Mouse (Mus musculus) retina, adult 2 months (tissue): Measurements from ENCODE around the gene Gm4301.
"Not testable (repeated sequence)": the region's sequence is repeated elsewhere in the genome, so short reads cannot be mapped to it uniquely, and the experiment has no call there.

Experiments
- DNase-seq: peaks from one replicate; pipeline ENCODE4 v3.0.0-alpha.2; 2012; ENCODE audit warnings: low read depth, low spot score

Gene Gm4301

DNA sequence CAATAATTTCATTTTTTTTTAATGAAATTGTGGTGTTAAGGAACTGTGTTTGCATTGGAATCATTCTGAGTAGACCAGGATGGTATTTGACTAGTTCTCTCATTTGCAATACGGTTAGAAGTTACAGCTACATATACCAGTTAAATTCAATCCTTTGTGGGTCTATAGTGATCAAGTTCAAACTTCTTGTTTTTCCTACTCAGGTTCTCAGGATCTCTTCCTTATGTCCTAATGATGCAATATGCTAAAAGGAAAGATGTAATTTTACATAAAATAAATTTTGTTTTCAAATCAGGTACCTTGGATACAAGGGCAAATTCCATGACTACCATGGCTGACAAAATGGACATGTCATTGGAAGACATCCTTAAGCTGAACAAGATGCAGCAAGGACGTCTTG lies at the start of gene Gm4301:
Gene Gm4301 (plus strand): TSS at position 301 of the 400 bp plus-strand sequence.
- DNase-seq = not testable (repeated sequence)

- no peak for DNase-seq
Observed at GRCm38 (mm10) chr10:100296105-100296504, 39.4 kb upstream of the Gm4301 start.

GRCm38 (mm10) chr10:100300106-100300505 lies 35.4 kb upstream of the Gm4301 start:
- not testable (repeated sequence) for DNase-seq

DNA sequence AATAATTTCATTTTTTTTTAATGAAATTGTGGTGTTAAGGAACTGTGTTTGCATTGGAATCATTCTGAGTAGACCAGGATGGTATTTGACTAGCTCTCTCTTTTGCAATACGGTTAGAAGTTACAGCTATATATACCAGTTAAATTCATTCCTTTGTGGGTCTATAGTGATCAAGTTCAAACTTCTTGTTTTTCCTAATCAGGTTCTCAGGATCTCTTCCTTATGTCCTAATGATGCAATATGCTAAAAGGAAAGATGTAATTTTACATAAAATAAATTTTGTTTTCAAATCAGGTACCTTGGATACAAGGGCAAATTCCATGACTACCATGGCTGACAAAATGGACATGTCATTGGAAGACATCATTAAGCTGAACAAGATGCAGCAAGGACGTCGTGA lies 5.1 kb downstream of the Gm4301 start, which contains the start of gene Gm4302:
Gene Gm4302 (plus strand): TSS at position 301 of the 400 bp plus-strand sequence.
- DNase-seq = not testable (repeated sequence)

GRCm38 (mm10) chr10:100345672-100346071 lies 10.2 kb downstream of the Gm4301 start, which contains the start of gene Gm4303:
TSS of gene Gm4303 (plus strand) at chr10:100345972.
- not testable (repeated sequence) for DNase-seq

DNA sequence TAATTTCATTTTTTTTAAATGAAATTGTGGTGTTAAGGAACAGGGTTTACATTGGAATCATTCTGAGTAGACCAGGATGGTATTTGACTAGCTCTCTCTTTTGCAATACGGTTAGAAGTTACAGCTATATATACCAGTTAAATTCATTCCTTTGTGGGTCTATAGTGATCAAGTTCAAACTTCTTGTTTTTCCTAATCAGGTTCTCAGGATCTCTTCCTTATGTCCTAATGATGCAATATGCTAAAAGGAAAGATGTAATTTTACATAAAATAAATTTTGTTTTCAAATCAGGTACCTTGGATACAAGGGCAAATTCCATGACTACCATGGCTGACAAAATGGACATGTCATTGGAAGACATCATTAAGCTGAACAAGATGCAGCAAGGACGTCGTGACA lies 15.3 kb downstream of the Gm4301 start, which contains the start of gene Gm4305:
Gene Gm4305 (plus strand): TSS at position 301 of the 400 bp plus-strand sequence.
- not testable (repeated sequence) for DNase-seq

DNA sequence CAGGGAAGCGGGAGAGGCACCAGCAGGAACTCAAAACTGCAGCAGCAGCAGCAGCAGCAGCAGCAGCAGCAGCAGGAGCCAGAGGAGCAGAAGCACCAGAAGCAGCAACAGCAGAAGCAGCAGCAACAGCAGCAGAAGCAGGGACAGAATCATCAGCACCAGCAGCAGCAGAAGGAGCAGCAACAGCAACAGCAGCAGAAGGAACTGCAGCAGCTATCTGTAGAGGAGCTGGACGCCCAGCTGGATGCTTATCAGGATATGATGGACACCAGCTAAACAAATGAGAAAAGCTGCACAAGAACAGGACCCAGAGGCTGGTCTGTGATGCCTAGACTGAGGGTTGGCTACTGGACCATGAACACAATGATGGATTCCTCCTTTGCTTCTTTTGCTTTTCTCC lies 21.4 kb downstream of the Gm4301 start:
- DNase-seq = not testable (repeated sequence)

DNA sequence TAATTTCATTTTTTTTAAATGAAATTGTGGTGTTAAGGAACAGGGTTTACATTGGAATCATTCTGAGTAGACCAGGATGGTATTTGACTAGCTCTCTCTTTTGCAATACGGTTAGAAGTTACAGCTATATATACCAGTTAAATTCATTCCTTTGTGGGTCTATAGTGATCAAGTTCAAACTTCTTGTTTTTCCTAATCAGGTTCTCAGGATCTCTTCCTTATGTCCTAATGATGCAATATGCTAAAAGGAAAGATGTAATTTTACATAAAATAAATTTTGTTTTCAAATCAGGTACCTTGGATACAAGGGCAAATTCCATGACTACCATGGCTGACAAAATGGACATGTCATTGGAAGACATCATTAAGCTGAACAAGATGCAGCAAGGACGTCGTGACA lies 25.6 kb downstream of the Gm4301 start, which contains the start of gene Gm4307:
Gene Gm4307 (plus strand): TSS at position 301 of the 400 bp plus-strand sequence.
- not testable (repeated sequence) for DNase-seq

- not testable (repeated sequence) for DNase-seq
Observed at GRCm38 (mm10) chr10:100382460-100382859, 47.0 kb downstream of the Gm4301 start, which contains the start of gene Gm4312. TSS of gene Gm4312 (minus strand) at chr10:100382560.
